Mouse (Mus musculus) intestine, embryonic 16.5 days (tissue): ENCODE results near the gene Ak4. TPM values are rescaled to one million over a fixed set of nuclear protein-coding genes. Genes with fewer than 3 reads are reported as not detected.

Source experiments
- ATAC-seq: fragments of 200-750 bp; cut with Nextera tagmentation; 2 replicates; pipeline ENCODE4 v1.8.0; 2017; ENCODE audit warnings: moderate TSS enrichment, moderate library complexity
- H3K27ac ChIP-seq: fragments of 300-500 bp; sonication (generic); 2 replicates; pipeline ENCODE4 v1.5.1; 2014; ENCODE audit warnings: mild to moderate bottlenecking, low read length
- H3K27me3 ChIP-seq: fragments of 300-500 bp; sonication (generic); replicated peaks from 2 replicates; pipeline ENCODE4 v1.6.1; 2014; ENCODE audit warnings: low read length, control low read depth, mixed read lengths; ENCODE audit not compliant: control insufficient read depth, insufficient read depth
- H3K36me3 ChIP-seq: fragments of 300-500 bp; sonication (generic); 2 replicates; pipeline ENCODE4 v1.6.1; 2014; ENCODE audit warnings: low read length, control low read depth; ENCODE audit not compliant: control insufficient read depth, insufficient read depth
- H3K4me1 ChIP-seq: fragments of 300-500 bp; sonication (generic); 2 replicates; pipeline ENCODE4 v1.6.1; 2014; ENCODE audit warnings: low read length, control low read depth, mixed read lengths; ENCODE audit not compliant: control insufficient read depth, insufficient read depth
- H3K4me2 ChIP-seq: fragments of 300-500 bp; sonication (generic); 2 replicates; pipeline ENCODE4 v1.6.1; 2014; ENCODE audit warnings: low read depth, low read length, control low read depth
- H3K4me3 ChIP-seq: fragments of 300-500 bp; sonication (generic); 2 replicates; pipeline ENCODE4 v1.5.1; 2014; ENCODE audit warnings: mild to moderate bottlenecking, low read length
- H3K9ac ChIP-seq: fragments of 300-500 bp; sonication (generic); 2 replicates; pipeline ENCODE4 v1.6.1; 2014; ENCODE audit warnings: low read depth, low read length
- H3K9me3 ChIP-seq: fragments of 300-500 bp; sonication (generic); 2 replicates; pipeline ENCODE4 v1.6.1; 2016; ENCODE audit warnings: low read length, control low read depth; ENCODE audit not compliant: control insufficient read depth
- WGBS: fragments of 180-500 bp; shearing (Covaris S2); extraction: QIAGEN DNeasy Blood & Tissue Kit; methylation state at CpG from one replicate; pipeline ENCODE4 v1.1.7; 2014; 5-methylcytosine and 5-hydroxymethylcytosine counted together
- polyA plus RNA-seq: library from polyadenylated mRNA; unstranded; fragments of >200 nt; fragmentation: Nextera tagmentation; extraction: Ambion mirVana; gene quantifications from 2 replicates; pipeline ENCODE4 v1.2.1, GENCODE M21; 2015

The Ak4 gene
- polyA plus RNA-seq, 1 experiment from 2014 or later: 19.9 TPM

- H3K36me3 ChIP-seq: no peaks in the 10 kb centered on the region
- H3K4me1 ChIP-seq: peaks cover 11% of the 10 kb centered on the region
- 0 out of 2 replicates have a peak, but pooled peaks cover 5% of the 10 kb centered on the region for H3K9me3 ChIP-seq
- ATAC-seq: no peak
- no peak overlapping the region for H3K4me2 ChIP-seq
- H3K9ac ChIP-seq: no peak overlapping the region
- H3K4me3 ChIP-seq: no peak overlapping the region
- WGBS: 60% methylated on average over 5 of the region's 5 CpGs
- H3K27me3 ChIP-seq: no peaks in the 10 kb centered on the region; the same call in 1 of the 2 replicates
- H3K27ac ChIP-seq: no peak overlapping the region
These were observed 91.8 kb downstream of the Ak4 start for GRCm38 (mm10) chr4:101510904-101511210.

- H3K4me3 ChIP-seq: no peak overlapping the region
- H3K9me3 ChIP-seq: 0 out of 2 replicates have a peak, but pooled peaks cover 2% of the 10 kb centered on the region
- H3K27ac ChIP-seq: no peak overlapping the region
- WGBS: 90% methylated on average over 5 of the region's 5 CpGs
- peaks cover 11% of the 10 kb centered on the region for H3K4me1 ChIP-seq
- H3K36me3 ChIP-seq: no peaks in the 10 kb centered on the region
- H3K9ac ChIP-seq: no peak overlapping the region
- ATAC-seq: no peak
- H3K4me2 ChIP-seq: no peak overlapping the region
- no peaks in the 10 kb centered on the region; the same call in 1 of the 2 replicates for H3K27me3 ChIP-seq
These were observed 92.9 kb downstream of the Ak4 start for GRCm38 (mm10) chr4:101511768-101512521.

DNA sequence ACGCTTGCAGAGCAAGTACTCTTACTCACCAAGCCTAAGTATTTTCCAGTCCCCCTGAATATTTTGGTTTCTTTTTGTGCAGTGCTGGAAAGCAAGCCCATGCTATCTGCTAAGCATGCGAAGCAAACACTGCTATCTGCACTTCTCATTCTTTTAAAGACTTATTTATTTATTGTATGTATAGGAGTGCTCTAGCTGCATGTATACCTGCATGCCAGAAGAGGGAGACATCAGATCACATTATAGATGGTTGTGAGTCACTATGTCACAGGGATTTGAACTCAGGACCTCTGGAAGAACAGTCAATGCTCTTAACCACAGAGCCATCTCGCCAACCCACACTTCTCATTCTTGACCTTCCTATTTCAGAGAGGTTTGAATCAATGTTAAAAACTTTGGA is 94.2 kb downstream of the Ak4 start:
- 89% methylated on average over 3 of the region's 3 CpGs for WGBS
- Histone ChIP-seq H3K4me1 (peaks cover 6% of the 10 kb centered on the region), H3K4me3 (no peak overlapping the region), H3K4me2 (no peak overlapping the region), H3K9ac (no peak overlapping the region), H3K27ac (no peak overlapping the region), H3K9me3 (no peaks in the 10 kb centered on the region), H3K36me3 (no peaks in the 10 kb centered on the region), H3K27me3 (no peaks in the 10 kb centered on the region; the same call in 1 of the 2 replicates)
- no peak for ATAC-seq

DNA sequence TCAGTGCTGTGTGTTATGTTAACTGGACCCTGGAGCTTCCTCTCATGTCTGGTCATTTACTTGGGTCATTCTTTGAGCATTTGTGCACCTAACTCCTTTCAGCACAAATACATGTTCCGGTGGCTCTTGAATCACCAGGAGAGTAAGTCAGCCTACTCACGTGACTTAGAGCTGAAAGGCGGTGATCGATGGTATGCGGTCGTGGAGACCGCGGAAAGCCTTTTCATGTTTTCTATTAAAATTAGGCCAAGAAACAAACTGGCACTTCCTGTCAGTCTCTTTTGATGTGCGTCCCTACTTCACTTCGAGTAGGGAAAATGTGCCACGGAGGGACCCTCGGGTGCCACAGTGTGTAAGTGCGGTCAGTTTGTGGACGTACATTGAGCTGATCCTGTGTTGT is 96.8 kb downstream of the Ak4 start:
- WGBS: 97% methylated on average over 14 of the region's 14 CpGs
- H3K27ac ChIP-seq: no peak overlapping the region
- no peak overlapping the region for H3K4me2 ChIP-seq
- H3K9me3 ChIP-seq: no peaks in the 10 kb centered on the region
- H3K27me3 ChIP-seq: no peaks in the 10 kb centered on the region
- no peak for ATAC-seq
- no peaks in the 10 kb centered on the region for H3K4me1 ChIP-seq
- H3K4me3 ChIP-seq: no peak overlapping the region
- H3K36me3 ChIP-seq: no peaks in the 10 kb centered on the region
- no peak overlapping the region for H3K9ac ChIP-seq

Other genes with a start within 250 kb of the Ak4 start
- 66.7 and 67.9 TPM in 2 replicates for gene Jak1, start 154.0 kb upstream of the Ak4 start, polyA plus RNA-seq
- gene Dnajc6, start 77.4 kb downstream of the Ak4 start, polyA plus RNA-seq: 1.1 and 1.3 TPM in 2 replicates
- gene Leprot, start 228.4 kb downstream of the Ak4 start, polyA plus RNA-seq: 116 and 118 TPM in 2 replicates